Mouse (Mus musculus) c-Kit-positive CD71-positive TER-119-positive erythroid progenitor cells, embryonic 14.5 days (primary cell): ENCODE data around the gene D030056L22Rik.
"Not testable (repeated sequence)": the region's sequence is repeated elsewhere in the genome, so short reads cannot be mapped to it uniquely, and the experiment has no call there.

Experiments
- DNase-seq: peaks from one replicate; pipeline ENCODE4 v3.0.0-alpha.2; 2013; ENCODE audit warnings: low spot score

D030056L22Rik gene

DNA sequence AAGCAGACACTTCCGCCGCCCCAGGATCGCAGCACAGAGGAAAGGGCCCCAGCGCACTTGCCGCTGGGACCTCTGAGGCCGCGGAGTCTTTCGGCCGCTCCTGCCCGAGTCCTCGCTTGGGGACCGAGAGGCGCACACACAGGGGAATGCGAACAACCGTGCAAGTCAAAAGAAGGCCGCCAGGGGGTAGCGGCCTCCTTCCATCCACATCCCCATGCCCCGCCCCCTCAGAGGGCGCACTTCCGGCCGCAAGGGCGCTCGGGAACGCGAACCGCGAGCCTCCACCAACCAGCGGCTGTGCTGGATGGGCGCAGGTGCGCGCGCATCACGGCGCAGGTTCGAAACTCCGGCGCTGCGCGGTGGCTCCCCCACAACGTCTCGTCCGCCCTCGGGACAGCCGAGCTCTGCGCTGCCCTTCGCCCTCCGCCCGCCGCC is at the start of gene D030056L22Rik:
Gene D030056L22Rik (plus strand): TSS at position 328 of the 435 bp plus-strand sequence.
- DNase-seq = peak; percentile 98

DNA sequence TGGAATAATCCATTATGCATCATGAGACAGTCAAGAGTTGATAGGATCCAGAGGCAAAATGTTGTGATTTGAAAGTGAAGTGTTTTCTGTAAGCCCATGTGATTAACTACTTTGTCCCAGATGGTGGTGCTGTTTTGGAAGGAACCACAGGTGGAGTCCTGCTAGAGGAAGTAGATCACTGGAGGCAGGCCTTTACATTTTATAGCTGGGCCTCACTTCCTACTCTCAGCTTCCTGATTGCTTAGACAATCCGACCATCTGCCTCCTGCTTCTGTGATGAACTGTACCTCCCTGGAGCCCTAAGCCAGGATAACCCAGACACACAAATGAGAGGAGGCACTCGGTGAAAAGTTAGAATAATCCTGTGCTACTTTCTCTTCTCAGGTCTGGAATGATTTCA is 49.1 kb upstream of the D030056L22Rik start:
- no peak for DNase-seq

DNA sequence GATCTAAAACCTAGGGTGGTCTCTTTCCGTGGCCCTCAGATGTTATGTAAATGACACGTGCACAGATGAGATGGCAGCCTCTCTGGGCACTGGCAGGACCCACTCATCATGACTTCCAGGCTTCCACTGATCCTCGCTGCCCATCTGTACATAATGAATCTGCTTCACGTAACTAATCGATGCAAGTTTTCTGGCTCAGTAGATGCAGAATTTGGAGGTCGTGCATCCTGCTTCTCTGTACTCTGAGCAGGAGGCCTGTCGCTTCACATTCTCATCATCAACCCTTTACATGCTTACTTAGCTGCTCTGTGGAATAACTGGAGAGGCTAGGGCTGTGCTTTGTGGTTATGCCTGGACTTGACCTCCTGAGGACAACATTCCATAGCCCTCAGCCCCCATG is 46.0 kb upstream of the D030056L22Rik start:
- DNase-seq = no peak

DNA sequence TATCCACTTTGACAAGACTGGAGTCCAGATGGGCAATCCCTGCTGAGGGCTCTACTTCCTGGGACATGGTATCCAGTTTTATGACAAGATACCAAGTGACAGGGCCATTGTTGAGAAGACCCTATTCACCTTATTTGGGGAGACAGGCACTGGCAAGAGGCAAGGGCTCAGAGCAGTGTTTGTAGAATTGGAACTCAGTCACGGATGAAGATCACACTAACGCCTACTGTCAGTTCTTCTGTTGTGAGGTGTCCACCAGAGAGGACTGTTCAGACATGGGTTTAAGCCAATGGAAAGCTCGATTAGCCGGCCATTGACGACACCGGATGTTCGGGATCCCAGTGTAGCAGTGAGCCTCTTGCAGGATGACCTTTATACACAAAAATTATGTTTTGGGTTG is 43.4 kb upstream of the D030056L22Rik start:
- DNase-seq = no peak

DNA sequence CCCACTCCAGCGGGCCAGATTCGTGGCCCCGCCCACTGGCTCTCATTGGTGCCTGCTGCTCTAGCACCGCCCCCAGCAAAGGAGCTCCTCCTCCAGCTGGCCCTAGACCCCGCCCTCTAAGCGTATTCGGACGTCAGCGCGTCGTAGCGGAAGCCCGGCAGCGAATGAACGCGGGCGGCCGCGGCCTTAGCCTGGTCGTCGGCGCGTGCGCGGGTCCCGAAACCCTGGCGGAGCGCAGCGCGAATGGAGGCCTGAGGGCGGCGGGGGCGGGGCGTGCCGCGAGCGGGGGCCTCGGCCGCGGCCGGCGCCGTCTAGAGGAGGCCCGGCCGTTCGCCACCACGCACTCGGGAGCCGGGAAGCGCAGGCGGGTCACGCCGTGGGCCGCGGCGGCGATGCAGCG is 42.4 kb upstream of the D030056L22Rik start, which contains the start of gene Carnmt1:
Gene Carnmt1 (plus strand): TSS at position 157 of the 400 bp plus-strand sequence.
- DNase-seq = peak; percentile 98

DNA sequence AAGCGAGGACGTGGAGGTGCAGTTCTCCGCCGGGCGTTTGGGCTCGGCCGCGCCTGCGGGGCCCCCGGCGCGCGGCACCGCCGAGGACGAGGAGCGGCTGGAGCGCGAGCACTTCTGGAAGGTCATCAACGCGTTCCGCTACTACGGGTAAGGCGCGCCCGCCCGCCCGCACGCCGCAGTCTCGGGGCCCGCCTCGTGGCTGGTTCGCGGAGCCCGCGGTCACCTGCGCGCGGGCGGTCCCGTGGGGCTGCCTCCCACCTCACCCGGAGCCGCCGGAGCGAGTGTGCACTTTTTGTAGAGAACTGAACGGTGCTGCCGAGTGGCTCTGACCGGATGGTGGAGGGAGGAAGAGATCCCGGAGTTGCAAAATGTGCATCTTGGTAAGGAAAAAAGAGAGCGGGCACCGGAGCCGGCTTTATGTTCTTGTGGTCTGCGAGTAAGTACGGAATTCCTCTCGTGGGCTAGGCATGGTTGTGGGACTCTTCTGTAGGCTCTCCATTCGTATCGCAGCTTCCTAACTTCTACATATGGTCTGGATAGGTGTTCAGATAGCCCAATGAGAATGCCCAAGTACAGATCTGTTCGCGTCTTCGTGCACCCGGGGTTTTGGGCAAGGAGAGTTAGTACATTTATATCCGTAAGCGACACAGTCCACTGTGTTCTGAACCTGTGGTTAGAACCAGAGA is 41.8 kb upstream of the D030056L22Rik start:
- DNase-seq = peak; percentile 50

DNA sequence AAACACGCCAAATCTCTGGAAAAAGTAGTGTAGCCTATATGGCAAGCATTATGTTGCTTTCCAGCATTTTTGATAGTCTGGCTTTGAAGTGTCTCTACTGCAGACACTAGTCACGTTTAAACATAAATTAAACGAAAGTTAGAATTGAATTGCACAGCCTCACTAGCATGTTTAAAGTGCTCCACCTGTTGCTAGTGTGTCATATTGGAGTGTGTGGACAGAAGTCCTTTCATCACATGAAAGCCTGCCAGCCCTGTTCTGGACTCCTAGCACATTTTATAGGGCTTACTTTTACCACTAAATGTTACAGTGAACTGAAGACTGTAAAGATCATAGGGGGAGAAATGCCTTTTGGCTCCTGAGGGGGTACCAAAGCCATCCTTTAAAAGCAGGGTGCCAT is 40.5 kb upstream of the D030056L22Rik start:
- DNase-seq = no peak

DNA sequence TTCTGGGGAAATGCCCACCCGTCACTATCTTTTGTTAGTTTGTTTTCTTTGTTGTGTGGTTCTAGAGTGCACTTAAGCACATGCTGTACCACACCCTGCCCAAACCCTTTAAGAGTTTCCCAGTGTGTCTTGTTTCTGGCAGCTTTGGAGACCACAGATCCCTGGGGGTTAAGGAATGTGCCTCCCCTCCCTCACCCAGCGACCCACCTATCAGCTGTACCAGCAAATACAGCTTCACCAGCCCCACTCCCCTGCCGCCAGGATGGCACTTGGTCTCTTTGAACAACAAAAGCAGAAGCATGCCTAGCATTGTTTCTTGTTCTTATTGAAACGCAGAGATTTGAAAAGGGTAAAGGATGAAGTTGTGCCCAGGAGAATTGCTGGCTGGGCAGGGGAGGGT is 39.9 kb upstream of the D030056L22Rik start:
- no peak for DNase-seq

DNA sequence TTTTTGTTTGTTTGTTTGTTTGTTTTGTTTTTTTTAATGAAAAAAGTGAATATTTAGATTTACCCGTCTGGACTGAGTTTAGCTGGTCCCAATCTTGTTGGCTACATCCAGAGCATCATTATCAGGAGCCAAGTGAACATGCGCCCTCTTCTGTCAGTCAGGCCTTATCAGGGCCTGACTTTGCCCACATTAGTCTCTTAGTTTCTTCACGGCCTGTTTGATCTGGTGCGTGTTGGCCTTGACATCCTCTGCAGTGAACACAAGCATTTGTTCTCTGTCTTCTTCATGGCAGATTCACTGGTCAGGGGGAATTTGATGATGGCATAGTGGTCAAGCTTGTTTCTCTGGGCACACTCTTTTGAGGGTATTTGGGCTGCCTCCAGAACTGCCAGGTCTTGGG is 30.9 kb upstream of the D030056L22Rik start:
- peak; percentile 61 for DNase-seq

DNA sequence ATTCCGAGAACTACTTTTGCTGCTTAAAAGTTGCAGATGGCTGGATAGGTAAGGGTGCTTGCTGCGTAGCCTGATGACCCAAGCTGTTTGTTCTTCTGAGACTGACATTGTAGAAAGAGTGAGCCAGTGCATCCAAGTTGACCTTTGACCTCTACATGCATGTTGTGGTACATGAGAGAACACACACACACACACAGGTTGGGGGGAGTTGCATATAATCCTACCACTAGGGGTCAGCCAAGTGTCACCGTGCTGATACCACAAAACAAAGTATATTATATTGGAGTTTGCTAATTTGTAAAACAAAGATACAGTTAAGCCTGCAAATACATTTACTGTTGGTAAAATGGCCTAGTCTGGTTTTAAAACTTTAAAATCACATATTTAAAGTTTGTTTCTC is 25.4 kb upstream of the D030056L22Rik start:
- DNase-seq = peak; percentile 77

DNA sequence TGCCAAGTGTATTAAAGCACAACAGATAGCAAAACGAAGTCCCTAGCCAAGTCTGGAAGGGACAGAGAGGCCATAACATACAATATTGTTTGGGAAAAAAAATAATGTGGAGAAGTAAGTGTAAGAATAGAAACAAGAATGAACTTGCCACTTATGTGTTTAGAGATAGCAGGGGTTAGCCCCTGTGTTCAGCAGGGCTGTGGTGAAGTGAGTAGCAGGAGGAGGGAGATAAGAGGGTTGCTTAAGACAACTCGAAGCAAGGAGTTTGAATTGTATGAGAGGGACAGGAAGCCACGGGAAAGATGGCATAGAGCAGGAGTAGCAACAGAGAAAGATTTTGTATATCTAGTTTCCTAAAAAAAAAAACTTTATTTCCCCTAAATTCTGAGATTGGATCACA is 20.8 kb upstream of the D030056L22Rik start:
- DNase-seq = peak; percentile 73

DNA sequence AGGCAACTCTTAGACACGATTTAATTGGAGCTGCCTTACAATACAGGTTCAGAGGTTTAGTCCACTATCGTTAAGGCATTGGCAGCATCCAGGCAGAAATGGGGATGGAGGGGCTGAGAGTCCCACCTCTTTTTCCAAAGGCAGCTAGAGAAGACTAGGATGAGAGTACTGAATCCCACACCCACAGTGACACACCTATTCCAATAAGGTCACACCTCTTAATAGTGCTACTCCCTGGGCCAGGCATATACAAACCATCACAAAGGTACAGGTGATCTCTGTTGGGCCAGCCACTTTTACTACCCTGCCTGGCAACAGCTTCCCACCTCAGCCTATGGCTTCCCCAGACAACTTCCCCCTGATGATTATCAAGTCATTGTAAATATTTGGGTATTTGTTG is 20.2 kb upstream of the D030056L22Rik start:
- no peak for DNase-seq

DNA sequence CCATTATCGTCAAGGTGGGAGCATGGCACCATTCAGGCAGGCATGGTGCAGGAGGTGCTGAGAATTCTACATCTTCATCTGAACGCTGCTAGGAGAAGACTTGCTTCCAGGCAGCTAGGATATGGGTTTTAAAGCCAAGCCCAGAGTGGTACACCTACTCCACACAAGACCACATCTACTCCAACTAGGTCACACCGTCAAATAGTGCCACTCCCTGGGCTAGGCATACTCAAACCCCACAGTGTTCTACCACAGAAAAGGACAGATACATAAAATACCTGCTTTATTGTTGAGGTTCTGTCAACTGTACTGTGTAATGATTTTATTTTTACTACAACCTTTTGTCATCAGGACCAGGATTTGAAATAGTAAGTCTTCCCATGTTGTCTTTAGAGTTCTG is 17.9 kb upstream of the D030056L22Rik start:
- DNase-seq = no peak

DNA sequence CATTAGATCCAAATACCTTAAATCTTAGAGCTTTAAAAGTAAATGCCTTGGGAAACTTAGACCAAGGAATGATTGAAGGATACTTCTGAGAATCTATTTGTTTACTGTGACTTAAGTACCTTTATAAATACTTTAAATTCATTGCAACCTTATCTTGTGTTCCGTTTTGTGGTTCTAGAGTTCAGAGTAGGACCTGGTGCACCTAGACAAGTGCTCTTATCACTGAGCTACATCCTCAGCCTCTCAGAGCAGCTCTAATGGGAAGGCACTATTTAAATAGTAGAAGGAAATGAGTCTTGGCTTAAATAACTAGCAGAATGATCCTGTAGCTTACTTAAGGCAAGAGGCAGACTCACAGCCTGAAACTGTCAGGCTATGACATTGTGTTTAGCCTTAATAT is 17.4 kb upstream of the D030056L22Rik start:
- DNase-seq = peak; percentile 55

DNA sequence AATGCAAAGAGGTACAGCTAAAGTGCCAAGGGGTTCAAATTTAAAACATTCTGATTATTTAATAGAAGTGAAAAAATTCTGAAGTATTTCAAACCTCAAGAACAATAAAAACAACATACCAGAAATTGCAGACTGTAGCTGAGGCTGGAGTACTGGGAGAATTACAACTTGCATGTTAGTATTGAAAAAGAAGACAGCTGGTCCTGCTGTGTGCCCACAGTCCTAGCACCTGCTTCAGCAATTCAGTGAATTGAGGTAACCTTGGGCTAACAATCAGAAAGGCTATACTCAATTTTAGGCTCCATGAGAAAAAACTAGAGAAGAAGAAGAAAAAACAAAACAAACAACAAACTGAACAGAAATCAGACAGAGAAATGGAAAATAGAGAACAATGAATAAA is 4.9 kb upstream of the D030056L22Rik start:
- DNase-seq = no peak

DNA sequence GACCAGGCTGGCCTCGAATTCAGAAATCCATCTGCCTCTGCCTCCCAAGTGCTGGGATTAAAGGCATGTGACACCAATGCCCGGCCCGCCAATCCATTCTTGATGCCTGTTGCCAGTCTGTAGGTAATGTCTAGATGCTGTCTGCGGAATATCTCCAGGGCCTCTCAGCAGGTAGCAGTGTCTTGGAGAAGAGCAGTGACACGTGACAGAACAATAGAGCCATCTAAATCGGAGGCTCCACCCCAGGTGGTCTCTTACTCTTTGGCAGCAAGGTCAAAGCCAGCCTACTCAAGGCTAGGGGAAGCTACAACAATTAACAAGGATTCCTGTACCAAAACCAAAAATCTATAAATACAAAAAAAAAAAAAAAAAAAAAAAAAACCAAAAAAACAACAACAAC is 2.1 kb upstream of the D030056L22Rik start:
- no peak for DNase-seq

DNA sequence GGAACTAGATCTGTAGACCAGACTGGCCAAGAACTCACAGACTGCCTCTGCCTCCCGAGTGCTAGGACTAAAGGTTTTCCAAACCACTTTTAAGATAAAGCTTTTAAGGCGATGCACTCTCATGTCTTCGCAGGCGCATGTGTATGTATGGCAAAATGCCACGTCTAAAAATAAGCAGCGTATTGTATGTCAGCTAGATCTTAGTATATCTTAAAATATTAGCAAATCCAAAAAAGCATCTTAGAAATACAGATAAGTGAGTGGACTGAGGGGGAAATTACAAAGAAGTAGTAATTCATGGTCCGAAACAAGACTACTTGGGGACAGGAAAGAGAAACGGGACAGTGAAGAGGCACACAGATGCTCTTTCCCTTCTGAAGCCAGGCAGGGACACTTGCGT is 1.4 kb upstream of the D030056L22Rik start:
- DNase-seq = no peak

DNA sequence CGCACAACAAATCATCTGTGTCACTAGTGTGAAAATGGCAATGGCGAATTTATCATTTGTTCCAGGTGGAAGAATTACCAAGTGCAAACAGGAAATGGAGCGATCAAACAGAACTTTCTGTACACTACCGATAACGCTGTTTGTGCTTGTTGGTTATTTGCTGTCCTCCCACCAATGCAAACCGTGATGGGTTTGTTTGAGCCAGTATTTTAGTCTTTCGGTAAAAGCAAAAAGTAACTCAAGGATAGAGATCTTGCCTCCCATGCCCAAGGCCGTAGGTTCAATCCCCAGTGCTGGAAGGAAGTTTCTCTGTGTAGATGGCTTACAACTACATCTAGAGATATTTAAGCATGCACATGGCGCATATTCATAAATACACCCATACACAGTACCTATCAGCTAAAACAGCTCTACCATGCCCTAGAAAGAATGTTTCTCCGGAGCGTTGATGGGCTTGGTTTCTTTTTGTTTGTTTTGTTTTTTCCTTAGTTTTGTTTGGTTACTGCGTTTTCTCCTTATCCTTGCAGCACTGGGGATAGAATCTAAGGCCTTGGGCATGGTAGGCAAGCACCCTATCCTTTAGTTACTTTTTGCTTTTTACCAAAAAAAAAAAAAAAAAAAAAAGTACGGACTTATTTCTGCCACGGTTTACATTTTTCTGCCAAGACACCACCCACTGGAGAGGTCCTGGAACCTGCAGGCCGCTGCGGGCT is 684 bp upstream of the D030056L22Rik start:
- DNase-seq = no peak

DNA sequence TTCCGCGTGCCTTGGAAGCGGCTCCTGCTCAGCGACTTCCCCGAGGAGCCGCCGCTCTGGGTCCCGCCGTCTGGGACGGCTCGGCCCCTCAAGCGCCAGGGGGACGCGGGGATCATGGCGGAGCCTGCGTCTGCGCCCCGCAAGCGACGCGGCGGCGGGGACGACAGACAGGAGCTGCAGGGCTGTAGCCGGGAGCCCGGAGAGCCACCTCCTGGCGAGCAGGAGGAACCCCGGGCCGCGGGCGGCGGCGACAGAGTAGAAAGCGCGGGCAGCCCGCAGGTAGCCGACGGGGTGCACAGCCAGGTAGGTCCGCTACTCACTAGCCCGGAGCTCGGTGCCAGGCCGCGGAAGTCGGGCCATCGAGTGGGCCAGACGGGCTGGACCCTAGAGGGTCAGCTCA is 364 bp downstream of the D030056L22Rik start:
- DNase-seq = not testable (repeated sequence)

DNA sequence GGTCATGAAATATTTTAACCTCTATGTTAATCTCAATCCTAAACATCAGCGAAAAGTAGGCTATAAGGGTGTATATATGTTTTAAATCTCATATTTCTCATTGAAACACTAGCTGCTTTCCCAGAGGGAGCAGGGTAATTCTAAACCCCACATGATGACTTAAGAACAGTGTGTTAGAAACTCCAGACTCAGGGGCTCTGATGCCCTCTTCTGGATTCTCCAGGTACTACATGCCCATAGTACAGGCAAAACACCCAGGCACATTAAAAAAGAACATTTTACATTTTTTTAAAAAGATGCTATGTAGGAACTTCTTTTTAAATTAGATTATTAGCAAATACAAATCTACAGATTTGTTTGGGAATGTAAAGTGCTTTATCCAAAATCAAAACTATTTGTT is 3.4 kb downstream of the D030056L22Rik start:
- peak; percentile 79 for DNase-seq

DNA sequence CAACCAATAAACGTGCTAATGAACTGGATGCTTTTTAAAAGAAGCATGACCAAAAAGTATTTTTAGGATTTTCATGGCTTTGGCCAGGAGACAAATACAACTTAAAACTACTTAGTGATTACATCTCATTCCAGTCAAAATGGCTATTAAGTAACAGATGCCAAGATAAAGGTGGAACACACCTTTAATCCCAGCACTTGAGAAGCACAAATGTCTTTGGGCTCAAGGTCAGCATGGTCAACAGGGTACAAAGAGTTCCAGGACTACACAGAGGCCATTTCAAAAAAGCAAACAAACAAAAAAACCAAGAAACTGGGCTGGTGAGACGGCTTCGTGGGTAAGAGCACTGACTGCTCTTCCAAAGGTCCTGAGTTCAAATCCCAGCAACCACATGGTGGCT is 7.3 kb downstream of the D030056L22Rik start:
- DNase-seq = no peak

DNA sequence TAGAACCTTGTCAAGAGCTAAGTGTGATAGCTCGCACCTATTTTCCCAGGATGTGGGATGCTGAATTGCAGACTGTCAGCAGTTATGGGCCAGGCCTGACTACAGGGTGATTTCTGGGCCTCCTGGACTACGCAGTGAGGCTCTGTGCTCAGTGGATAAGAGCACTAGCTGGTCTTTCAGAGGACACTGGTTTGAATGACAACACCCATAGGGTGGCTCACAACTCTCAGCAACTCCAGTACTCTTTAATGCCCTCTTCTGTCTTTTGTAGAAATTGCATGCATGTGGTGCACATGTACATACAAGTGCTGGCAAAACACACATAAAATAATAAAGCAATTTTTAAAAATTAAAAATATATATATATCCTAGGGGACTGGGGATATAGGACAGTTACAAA is 12.2 kb downstream of the D030056L22Rik start:
- DNase-seq = peak; percentile 26

DNA sequence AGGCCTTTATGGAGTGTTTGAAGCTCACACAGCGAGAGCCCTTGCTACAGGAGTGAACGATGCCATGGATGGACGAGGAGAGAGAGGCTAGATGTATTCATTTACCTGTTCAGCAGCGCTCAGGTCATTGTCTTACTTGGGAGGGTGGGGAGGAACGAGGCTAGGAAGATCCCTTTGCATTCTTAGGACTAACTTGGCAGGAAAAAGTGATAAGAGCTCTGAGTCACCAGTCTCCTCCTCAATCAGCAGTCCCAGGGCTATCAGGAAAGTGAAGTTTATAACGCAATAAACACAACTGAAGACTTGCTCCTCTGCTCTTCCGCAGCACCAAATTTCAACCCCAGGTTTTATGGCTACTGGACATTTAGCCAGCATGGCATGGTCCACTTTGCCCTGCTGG is 17.3 kb downstream of the D030056L22Rik start:
- DNase-seq = no peak

DNA sequence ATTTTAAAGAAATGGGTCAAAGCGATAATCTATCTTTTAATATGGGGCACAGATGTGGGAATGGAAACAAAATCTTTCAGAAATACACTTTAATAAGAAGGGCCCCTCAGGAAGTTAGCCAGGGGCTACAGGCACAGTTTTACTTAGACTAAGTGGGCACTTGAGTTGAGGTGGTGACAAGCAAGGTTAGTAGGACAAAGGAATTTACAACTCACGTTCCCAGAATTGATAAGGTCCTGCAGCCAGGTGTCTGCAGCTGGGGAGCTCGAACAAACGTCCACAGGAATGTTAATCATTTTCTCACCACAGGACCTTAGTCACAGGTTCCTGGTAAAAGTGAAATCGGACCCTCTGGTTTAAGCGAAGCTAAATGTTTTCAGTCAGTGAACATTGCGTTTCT is 18.1 kb downstream of the D030056L22Rik start:
- DNase-seq = no peak
